Mouse (Mus musculus) myocyte (in vitro differentiated cells): Measurements from ENCODE around the gene Gpr152.

Experiments
- CEBPB ChIP-seq: IDR thresholded peaks from 2 replicates; pipeline ENCODE4 v1.6.1; 2011; ENCODE audit warnings: mild to moderate bottlenecking, moderate library complexity; ENCODE audit not compliant: poor library complexity, insufficient read depth, severe bottlenecking
- E2F4 ChIP-seq: IDR thresholded peaks from one replicate; pipeline ENCODE4 v1.6.1; 2011; ENCODE audit warnings: mild to moderate bottlenecking, control low read depth, moderate library complexity; ENCODE audit not compliant: insufficient read depth
- MAX ChIP-seq: IDR thresholded peaks from one replicate; pipeline ENCODE4 v1.6.1; 2011; ENCODE audit warnings: low read depth, mild to moderate bottlenecking, control low read depth
- MYOD1 ChIP-seq, 3 experiments: IDR thresholded peaks; one replicate each; pipeline ENCODE4 v1.6.1; 2011; ENCODE audit warnings: control low read depth in 2 of 3, low read depth in 2 of 3, mild to moderate bottlenecking in 2 of 3, moderate library complexity in 1 of 3; ENCODE audit not compliant: insufficient read length in 2 of 3, control insufficient read depth in 1 of 3
- MYOG ChIP-seq, 3 experiments: IDR thresholded peaks; one replicate each; pipeline ENCODE4 v1.6.1; 2011; ENCODE audit warnings: control low read depth in 2 of 3, low read depth in 2 of 3, mild to moderate bottlenecking in 2 of 3; ENCODE audit not compliant: insufficient read length in 2 of 3, control insufficient read depth in 1 of 3, insufficient read depth in 1 of 3
- POLR2A ChIP-seq: IDR thresholded peaks from one replicate; pipeline ENCODE4 v1.6.1; 2011; ENCODE audit warnings: low read depth, mild to moderate bottlenecking, control low read depth, moderate library complexity; ENCODE audit not compliant: insufficient read length
- POLR2AphosphoS2 ChIP-seq: IDR thresholded peaks from one replicate; pipeline ENCODE4 v1.6.1; 2011; ENCODE audit warnings: low read depth, control low read depth; ENCODE audit not compliant: insufficient read length
- REST ChIP-seq: IDR thresholded peaks from one replicate; pipeline ENCODE4 v1.6.1; 2011; ENCODE audit warnings: mild to moderate bottlenecking, control low read depth, moderate library complexity; ENCODE audit not compliant: insufficient read depth, insufficient read length
- SRF ChIP-seq: IDR thresholded peaks from one replicate; pipeline ENCODE4 v1.6.1; 2011; ENCODE audit warnings: low read depth; ENCODE audit not compliant: control insufficient read depth, insufficient read length
- TCF12 ChIP-seq: IDR thresholded peaks from one replicate; pipeline ENCODE4 v1.6.1; 2011; ENCODE audit warnings: mild to moderate bottlenecking, control low read depth; ENCODE audit not compliant: poor library complexity, insufficient read depth, severe bottlenecking
- USF1 ChIP-seq: IDR thresholded peaks from one replicate; pipeline ENCODE4 v1.6.1; 2011; ENCODE audit warnings: low read depth, mild to moderate bottlenecking, control low read depth, moderate library complexity

- TF ChIP-seq CEBPB (no peak), USF1 (no peak), POLR2A (no peak), MAX (no peak), MYOG (IDR thresholded peaks at IDR 0.05; ENCODE audit: control insufficient read depth in 1 of 3, insufficient read depth in 1 of 3, insufficient read length in 2 of 3, low read depth in 2 of 3) (no peak), MYOD1 (IDR thresholded peaks at IDR 0.05; ENCODE audit: control insufficient read depth in 1 of 3, insufficient read length in 2 of 3, low read depth in 2 of 3) (no peak), SRF (no peak), POLR2AphosphoS2 (no peak), TCF12 (no peak), E2F4 (no peak), REST (no peak)
Measured at GRCm38 (mm10) chr19:4112063-4112960, 27.3 kb upstream of the Gpr152 start.
